Mouse (Mus musculus) liver, adult (tissue): ENCODE measurements at regions not wholly inside any gene's neighbourhood (a gene's known extent, or its start where the extent isn't known, plus 50 kb on each side); places are given as distances from the start of the nearest gene placed in this dataset.

Experiments used
- GATA4 ChIP-seq: IDR thresholded peaks from 2 replicates; pipeline ENCODE4 v1.6.1; 2014; ENCODE audit warnings: mild to moderate bottlenecking, low read length; ENCODE audit not compliant: insufficient replicate concordance

GRCm38 (mm10) chr2:166427390-166427789 is 271.9 kb upstream of the Sulf2 start:
- no peak for TF ChIP-seq GATA4

- no peak for TF ChIP-seq GATA4
These were observed 271.5 kb upstream of the Sulf2 start for GRCm38 (mm10) chr2:166426960-166427359.

- no peak for TF ChIP-seq GATA4
These were observed 271.0 kb upstream of the Sulf2 start for GRCm38 (mm10) chr2:166426457-166426856.

DNA sequence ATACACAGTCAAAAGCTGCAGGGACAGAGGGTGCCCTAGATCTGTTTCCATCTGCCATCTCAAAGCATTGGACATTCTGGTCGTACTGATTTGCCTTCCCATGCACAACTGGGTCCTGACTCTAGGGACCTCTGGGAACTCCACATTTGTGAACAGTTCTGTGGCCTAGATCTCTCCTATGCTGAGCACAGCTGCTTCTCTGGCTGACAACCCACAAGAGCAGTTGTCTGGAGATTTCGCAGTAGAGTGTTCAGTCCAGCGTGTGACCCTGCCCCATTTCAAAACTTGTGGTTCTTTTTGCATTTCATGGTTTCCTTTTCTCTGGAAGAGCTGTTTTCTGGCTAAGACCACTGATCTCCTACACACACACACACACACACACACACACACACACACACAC is 269.7 kb upstream of the Sulf2 start:
- no peak for TF ChIP-seq GATA4

DNA sequence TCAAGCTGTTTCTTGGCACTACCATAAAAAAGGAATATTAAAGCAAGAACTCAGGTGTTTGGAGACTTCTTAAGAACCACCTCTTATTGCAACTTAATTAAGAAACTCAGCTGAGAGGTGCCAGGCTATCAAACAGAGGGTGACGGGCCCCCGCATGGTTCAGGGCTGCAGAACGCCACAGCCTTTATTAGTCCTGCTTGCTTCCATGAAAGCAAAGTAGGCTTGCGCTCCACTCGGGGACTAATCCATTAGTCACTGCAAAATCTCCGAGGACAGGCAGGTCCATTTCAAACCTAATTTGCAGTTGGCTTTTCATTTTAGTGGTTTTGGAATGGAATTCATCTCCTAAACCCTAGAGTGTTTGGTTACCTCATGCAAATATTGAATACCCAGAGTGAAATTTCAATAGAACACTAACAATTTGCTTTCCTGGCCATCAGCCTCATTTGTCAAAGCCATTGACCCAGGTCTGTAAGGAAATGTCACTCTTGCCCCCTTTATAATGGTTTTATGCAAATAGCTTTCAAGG is 267.7 kb upstream of the Sulf2 start:
- no peak for TF ChIP-seq GATA4

DNA sequence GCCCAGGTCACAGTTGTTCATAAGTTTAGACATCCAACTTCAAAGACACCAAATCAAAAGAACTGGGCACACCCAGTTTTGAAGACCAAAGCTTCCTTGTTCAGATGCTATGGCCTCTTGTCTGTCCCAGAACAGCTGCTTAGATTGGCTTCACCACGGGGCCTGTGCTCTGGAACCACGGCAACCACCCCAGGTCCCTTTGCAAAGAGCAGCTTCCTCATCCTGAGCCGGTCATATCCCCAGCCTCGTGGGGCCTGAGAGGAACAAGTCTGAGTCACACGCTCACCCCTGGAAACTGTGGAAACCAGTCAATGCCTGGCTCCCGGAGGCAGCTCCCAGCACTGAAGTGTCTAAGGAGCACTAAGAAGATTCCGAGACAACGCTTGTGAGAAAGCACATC is 264.8 kb upstream of the Sulf2 start:
- TF ChIP-seq GATA4, result no peak

DNA sequence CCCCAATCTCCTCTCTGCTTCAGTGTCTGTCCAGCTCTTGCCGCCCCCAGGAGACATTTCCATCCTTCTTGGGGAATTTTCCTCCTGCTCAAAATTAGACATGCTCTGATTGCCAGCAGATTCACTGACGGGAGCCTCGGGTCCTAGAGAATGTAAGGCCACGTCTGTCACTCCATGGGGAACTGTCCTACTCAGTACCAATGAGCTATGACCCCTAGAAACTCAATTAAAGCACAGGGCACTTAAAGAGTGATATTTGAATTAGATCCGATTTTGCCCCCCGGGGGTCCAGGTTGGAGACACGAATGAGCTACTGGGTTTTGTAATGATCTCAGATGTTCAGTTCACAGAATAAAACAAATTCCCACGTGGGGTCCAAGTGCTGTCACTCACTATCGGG is 263.8 kb upstream of the Sulf2 start:
- TF ChIP-seq GATA4, result no peak

DNA sequence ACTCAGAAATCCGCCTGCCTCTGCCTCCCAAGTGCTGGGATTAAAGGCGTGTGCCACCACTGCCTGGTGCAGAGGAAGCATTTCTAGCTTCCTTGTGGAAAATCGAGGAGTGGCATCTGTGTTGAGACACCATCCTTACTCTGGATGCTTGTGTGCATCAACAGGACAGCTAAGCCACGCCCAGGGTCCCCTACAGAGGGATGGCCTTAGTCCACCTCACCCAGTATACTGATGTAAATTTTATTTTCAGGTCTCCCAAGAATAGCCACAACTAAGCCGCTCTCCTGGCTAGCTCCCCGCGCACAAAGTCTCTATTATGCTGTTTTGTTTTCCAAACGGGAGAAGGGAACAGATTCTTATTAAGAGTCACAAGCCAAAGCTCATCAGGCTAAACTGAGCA is 262.8 kb upstream of the Sulf2 start:
- no peak for TF ChIP-seq GATA4

DNA sequence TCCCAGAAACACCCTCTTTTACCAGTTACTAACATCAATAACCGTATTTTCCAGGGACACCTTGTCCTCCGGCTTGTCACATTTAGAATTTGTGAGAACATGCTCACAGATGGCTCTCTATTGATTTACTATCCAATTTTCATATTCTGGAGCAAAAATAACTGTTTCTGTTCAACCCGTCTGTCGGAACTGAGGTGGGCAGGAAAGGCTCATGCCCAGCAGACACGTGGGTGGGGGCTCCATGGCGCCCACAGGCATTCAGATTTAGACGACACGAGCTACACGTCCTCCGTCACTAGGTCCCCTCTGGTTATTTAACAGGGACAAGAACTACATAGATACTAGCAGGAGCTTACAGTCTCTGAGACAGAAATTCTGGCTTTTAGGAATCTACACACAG is 262.2 kb upstream of the Sulf2 start:
- no peak for TF ChIP-seq GATA4

DNA sequence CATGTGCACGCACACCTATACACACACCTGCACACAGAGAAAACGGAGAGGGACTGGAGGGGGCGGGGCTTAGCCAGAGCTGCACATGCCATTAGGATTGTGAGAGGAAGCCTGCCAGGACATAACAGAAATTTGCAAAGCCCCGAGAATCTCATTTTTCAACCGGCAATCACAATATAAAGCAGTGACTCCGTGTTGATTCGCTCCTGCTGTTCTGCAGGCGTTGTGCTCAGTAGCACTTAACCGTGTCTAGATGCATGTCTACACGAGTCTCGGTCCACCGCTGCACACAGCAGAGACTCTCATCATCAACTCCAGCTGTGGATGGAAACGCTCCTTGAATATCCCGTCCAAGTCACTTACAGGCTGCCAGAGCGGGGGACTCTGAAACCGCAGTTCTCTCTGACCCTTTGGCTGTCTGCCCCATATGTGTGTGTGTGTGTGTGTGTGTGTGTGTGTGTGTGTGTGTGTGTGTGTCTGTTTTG is 260.1 kb upstream of the Sulf2 start:
- no peak for TF ChIP-seq GATA4

GRCm38 (mm10) chr2:166414856-166415255 is 259.4 kb upstream of the Sulf2 start:
- no peak for TF ChIP-seq GATA4

GRCm38 (mm10) chr2:166412031-166412858 is 256.8 kb upstream of the Sulf2 start:
- TF ChIP-seq GATA4, result no peak

GRCm38 (mm10) chr2:166409391-166409790 is 253.9 kb upstream of the Sulf2 start:
- TF ChIP-seq GATA4, result no peak

GRCm38 (mm10) chr2:166408806-166409205 is 253.3 kb upstream of the Sulf2 start:
- TF ChIP-seq GATA4, result no peak

GRCm38 (mm10) chr2:166408009-166408408 is 252.5 kb upstream of the Sulf2 start:
- no peak for TF ChIP-seq GATA4

DNA sequence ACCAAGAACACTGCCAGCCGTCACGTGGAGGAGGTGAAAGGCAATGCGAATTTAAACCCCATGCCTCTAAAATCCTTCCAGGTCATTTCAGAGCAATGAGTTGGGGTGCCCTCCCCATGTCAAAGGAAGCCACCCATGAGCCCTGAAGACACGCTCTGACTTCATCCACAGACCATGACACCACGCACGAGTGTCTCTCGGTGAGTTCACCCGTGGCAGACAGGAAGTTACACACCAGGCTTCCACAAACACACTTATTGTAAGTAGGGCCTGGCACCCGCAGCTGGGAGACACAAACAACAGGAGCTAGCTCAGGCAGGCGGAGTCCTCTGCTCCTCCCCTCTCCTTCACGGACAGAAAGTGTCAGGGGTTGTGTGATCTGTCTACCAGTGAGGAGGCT is 251.4 kb upstream of the Sulf2 start:
- no peak for TF ChIP-seq GATA4

DNA sequence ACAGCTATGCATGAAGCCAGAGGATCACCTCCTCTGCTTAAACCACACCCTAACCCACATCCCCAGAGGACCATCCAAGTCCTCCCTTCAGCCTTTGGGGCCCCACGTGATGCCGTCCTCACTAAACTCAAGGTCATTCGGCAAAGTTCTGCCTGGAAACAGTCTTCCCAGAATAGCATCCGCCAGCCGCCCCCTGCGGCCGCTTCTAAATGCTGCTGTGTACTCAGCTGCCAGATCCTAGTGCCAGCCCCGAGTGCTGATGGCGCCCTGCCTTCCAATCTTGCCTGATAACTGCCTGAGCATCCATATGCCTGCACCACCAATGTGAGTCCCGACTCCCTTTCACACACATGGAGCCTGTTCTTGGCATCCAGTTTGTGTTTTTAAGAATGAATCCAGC is 247.9 kb upstream of the Sulf2 start:
- no peak for TF ChIP-seq GATA4

DNA sequence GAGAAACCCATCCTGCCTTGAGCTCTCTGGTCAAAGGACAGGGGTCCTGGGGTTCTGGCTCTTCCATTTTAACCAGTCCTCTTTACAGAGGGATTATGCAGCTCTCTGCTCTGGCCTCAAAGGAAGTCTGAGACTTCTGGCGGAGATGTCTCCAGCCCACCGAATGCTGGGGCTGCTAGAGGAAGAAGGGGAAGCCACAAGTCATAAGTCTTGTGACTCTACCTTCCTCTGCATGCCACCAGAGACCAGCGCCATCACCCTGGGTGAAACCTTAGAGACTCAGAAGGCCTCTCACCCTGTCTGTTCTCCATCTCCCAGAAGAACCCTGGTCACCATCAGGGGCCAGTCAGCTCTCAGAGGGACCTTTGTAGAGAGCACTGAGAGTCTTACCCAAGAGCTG is 246.4 kb upstream of the Sulf2 start:
- TF ChIP-seq GATA4, result no peak

DNA sequence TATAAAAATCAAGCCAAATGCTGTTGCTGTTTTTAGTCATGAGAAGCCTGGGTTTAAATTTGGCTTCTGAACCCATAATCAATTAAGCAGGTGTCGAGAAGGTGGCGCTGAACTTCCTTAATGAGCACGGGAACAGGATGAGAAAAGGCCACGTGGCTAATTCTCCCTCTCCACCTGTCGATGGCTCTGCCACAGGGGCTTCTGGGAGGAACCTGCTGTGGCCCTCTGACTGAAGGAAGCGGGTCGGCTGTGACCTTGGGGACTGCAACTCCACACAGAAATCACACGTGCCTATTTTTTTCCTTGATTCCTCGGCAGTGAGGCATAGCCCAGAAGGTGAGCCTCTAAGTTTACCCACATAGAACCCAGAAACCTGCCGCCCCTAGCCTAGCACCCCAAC is 244.8 kb upstream of the Sulf2 start:
- TF ChIP-seq GATA4, result no peak
